Mouse (Mus musculus): ENCODE data around the gene Krtap20-2. TPM values are rescaled to one million over a fixed set of nuclear protein-coding genes. Genes with fewer than 3 reads are reported as not detected.
"Not testable (repeated sequence)": the region's sequence is repeated elsewhere in the genome, so short reads cannot be mapped to it uniquely, and the experiment has no call there.

The Krtap20-2 gene
- not detected for total RNA-seq (2021)

GRCm38 (mm10) chr16:89205561-89205960 is at the start of gene Krtap20-2:
Krtap20-2 (plus strand) TSS chr16:89205861.
- no peak for DNase-seq (ENCODE audit: low spot score in 2 of 2)
- intact Hi-C loops (cut with DNase I): no loop called here

- intact Hi-C loops (cut with DNase I): no loop called here
These were observed 48.0 kb upstream of the Krtap20-2 start, which contains the start of gene Gm9789 for GRCm38 (mm10) chr16:89157652-89158051. Gm9789 (plus strand) TSS chr16:89157952.

GRCm38 (mm10) chr16:89169190-89169589 is 36.5 kb upstream of the Krtap20-2 start, which contains the start of gene Gm7735:
Gm7735 (plus strand) TSS chr16:89169490.
- not testable (repeated sequence) for DNase-seq (ENCODE audit: low spot score in 2 of 2)

More at GRCm38 (mm10) chr16:89157652-89158051, 48.0 kb upstream of the Krtap20-2 start, which contains the start of gene Gm9789:
- no peak for DNase-seq (ENCODE audit: low spot score in 2 of 2)

GRCm38 (mm10) chr16:89174435-89174834 is 31.2 kb upstream of the Krtap20-2 start, which contains the start of gene 1110057P08Rik:
1110057P08Rik (plus strand) TSS chr16:89174735.
- intact Hi-C loops (cut with DNase I): no loop called here
- no peak for DNase-seq (ENCODE audit: low spot score in 2 of 2)

More at GRCm38 (mm10) chr16:89169190-89169589, 36.5 kb upstream of the Krtap20-2 start, which contains the start of gene Gm7735:
- intact Hi-C loops (cut with DNase I): not testable (repeated sequence)

GRCm38 (mm10) chr16:89188621-89189020 is 17.0 kb upstream of the Krtap20-2 start:
- intact Hi-C loops (cut with DNase I): no loop called here
- no peak for DNase-seq (ENCODE audit: low spot score in 2 of 2)

Other genes starting within 250 kb of the Krtap20-2 start
- gene Krtap16-3, start 243.0 kb upstream of the Krtap20-2 start, total RNA-seq (2021): not detected
- not detected for gene Krtap22-2, start 195.1 kb upstream of the Krtap20-2 start, total RNA-seq (2021)
- gene Gm10229, start 190.6 kb upstream of the Krtap20-2 start, total RNA-seq (2021): not detected
- gene Krtap6-1, start 174.2 kb upstream of the Krtap20-2 start, total RNA-seq (2021): not detected
- gene Gm10228, start 164.4 kb upstream of the Krtap20-2 start, total RNA-seq (2021): not detected
- gene Krtap6-5, start 158.0 kb upstream of the Krtap20-2 start, total RNA-seq (2021): not detected
- not detected for gene 1110025L11Rik, start 141.9 kb upstream of the Krtap20-2 start, total RNA-seq (2021)
- not detected for gene Krtap6-3, start 121.8 kb upstream of the Krtap20-2 start, total RNA-seq (2021)
- gene Gm6358, start 65.0 kb upstream of the Krtap20-2 start, total RNA-seq (2021): not detected
- gene Gm10061, start 54.8 kb upstream of the Krtap20-2 start, total RNA-seq (2021): not detected
- not detected for gene Gm9789, start 47.9 kb upstream of the Krtap20-2 start, total RNA-seq (2021)
- not detected for gene Gm7735, start 36.4 kb upstream of the Krtap20-2 start, total RNA-seq (2021)
- not detected for gene 1110057P08Rik, start 31.1 kb upstream of the Krtap20-2 start, total RNA-seq (2021)
- not detected for gene Krtap21-1, start 198.0 kb downstream of the Krtap20-2 start, total RNA-seq (2021)
- not detected for gene Krtap6-2, start 214.2 kb downstream of the Krtap20-2 start, total RNA-seq (2021)

Measured in left cerebral cortex, postnatal 36 days (tissue).